Mouse (Mus musculus): ENCODE measurements around the gene Gm49425.
"Not testable (repeated sequence)": the region's sequence is repeated elsewhere in the genome, so short reads cannot be mapped to it uniquely, and the experiment has no call there.

The Gm49425 gene
- long read RNA-seq, experiment 1 = 0 reads
- long read RNA-seq, experiment 2 = 0 reads

DNA sequence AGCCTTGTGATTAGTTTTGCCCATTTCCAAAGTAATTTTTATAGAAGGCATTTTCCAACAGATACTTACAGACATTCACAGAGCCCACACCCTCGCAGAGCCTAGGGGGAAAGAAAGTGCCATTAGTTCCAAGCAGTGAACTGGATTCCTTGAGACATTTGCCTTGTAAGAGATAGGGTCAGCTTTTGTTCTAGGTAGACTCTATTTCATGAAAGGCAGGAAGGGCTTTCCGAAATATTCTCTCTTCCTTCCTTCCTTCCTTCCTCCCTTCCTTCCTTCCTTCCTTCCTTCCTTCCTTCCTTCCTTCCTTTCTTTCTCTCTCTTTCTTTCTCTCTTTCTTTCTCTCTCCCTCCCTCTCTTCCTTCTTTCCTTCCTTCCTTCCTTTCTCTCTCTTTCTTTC is at the start of gene Gm49425:
Gene Gm49425, minus strand, starts transcription at position 101 of the 400 bp plus-strand sequence.
- intact Hi-C loops (cut with DNase I) = not testable (repeated sequence)

DNA sequence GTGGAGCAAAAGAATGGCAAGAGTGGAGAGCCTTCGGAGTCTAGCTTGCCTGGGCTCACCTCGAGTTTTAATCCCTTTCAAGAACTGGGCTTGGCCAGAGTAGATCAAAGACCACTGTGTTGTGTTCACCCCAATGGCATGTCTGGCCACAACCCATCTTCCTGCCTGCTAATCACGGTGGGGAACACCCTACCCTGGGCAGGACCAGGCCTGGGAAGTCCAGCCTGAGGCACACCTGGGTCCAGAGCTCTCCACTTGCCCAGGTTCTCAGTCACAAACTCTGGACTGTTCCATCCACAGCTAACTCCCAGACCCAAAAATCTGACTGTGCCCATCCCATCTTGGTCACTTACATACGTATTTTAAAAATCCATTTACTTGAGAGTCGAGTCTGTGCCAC is 45.8 kb upstream of the Gm49425 start, which contains the start of gene Krt90:
Gene Krt90, minus strand, starts transcription at position 101 of the 400 bp plus-strand sequence.
- intact Hi-C loops (cut with DNase I) = no loop called here

DNA sequence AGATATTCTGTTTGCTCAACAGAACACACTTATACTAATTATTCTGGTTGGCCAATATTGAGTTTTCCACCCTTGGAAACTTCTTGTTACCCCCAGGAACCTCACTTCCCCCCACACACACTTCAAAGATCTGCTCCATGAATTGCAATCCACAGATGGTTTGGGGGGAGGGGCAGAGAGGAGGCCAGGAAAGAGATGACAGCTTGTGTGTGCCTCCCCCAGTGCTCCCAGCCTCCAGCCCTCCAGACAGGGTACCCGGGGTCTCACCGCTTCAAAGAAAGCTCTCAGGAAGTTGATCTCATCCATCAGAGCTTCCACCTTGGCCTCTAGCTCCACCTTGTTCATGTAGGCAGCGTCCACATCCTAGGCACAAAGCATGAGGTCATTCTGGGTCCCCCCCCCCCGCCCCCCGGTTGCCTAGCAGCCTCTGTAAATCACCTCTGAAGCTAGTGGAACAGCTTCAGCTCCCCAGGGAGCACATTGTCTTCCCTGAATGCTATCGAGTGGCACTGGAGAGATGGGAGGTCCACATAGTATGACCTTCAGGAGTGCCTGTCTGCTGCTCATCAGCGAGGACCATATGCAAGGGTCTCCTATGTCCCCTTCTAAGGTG is 41.1 kb upstream of the Gm49425 start:
- intact Hi-C loops (cut with DNase I) = no loop called here

DNA sequence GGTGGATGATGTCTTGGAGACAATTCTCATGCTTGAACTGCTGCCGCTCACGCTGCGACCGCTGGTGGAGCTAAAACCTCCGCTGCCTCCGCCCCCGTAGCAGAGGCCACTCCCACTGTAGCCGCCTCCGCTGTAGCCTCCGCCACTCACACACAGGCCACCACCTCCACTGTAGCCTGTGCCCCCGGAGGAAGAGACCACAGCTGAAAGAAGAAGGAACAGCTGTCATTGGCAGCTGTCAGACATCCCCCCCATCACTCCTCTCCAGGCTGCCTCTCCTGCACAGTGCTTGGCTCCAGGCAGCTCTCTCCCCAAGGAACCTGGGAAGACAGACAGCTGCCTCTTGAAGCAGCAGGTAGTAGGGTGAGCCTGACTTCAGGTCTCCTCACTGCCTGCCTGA is 36.1 kb upstream of the Gm49425 start:
- intact Hi-C loops (cut with DNase I) = no loop called here

DNA sequence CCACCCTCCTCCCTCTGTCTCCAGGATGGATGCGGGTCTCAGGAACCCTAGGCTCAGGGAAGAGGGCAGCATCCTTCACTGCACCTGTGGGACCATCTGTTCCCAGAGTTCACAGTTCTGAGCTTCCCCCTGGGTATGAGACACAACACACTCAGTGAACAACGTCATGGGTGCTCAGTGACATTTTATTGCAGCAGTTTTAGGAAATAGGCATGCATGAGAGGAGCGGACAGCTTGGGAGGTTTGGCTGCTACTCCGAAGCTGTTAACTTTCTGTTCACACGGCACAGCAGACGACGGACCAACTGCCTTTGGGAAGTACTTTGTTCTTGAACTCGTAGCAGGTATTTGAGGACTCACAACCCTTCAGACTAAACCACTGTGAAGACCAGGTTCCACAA is 35.1 kb upstream of the Gm49425 start:
- intact Hi-C loops (cut with DNase I) = no loop called here

DNA sequence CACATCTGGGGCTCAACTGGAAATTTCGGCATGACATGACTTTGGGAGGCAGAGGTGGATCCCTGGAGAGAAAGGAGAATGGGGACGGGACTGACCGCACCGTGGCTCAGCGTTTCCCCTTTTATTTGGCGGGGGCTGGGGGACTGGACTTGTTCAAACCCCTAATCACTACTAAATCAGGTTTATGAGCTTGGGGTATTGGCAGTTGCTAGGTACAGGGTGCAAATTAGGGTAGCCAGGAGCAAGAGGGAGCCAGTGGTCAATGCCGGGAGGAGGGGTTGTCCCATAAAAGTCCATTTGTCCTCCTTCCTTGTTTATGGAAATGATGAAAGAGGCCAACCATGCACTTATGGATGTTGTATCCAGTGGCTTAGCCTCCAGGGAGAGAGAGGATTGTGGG is 33.5 kb upstream of the Gm49425 start, which contains the start of gene Krt82:
Gene Krt82, minus strand, starts transcription at position 101 of the 400 bp plus-strand sequence.
- intact Hi-C loops (cut with DNase I) = no loop called here

DNA sequence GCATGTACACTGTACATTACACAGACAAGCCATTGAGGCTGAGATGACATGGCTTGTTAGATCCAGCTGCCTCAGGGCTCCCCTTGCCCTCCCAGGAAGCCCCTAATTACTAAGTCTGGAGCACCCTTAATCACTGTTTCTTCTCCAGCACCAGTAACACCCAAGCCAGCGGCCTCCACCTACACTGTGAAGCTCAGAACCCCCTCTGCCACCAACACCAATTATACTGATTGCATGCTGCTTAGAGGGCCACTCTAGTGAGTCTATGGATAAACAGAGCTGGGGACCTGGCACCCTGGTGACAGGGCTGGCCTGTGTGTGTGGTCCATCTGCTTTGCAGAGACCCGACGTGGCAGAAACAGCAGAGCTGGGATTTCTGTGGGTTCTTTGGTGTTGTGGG is 27.4 kb upstream of the Gm49425 start:
- intact Hi-C loops (cut with DNase I) = no loop called here

DNA sequence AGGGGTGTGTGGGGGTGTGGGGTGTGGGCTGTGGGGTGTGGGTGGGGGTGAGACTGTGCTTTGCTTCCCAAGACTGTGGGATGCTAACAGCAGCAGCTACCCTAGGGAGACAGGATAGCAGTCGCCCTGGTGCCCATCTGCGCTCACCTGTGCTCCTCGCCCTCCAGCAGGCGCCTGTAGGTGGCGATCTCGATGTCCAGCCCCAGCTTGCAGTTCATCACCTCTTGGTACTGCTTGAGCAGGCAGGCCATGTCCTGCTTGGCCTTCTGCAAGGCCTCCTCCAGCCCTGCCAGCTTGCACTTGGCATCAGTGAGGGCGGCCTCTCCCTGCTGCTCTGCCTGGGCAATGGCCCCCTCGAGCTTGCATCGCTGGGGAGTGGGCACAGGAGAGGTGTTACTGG is 25.5 kb upstream of the Gm49425 start:
- intact Hi-C loops (cut with DNase I) = no loop called here

DNA sequence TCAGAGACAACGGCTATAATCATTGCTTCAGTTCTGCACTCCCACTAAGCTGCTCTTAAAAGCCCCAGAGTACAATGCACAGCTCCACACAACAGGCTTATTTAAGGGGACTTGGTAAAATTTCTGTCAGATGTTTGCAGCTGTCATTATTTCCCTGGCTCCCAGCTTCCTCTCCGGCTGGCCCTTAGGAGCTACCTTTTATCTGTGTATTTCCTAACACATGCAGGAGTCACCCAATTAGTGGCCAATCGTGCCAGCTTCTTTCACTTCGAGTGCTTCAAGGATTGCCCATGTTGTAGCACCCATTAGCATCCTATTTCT is 21.5 kb upstream of the Gm49425 start:
- intact Hi-C loops (cut with DNase I) = no loop called here

DNA sequence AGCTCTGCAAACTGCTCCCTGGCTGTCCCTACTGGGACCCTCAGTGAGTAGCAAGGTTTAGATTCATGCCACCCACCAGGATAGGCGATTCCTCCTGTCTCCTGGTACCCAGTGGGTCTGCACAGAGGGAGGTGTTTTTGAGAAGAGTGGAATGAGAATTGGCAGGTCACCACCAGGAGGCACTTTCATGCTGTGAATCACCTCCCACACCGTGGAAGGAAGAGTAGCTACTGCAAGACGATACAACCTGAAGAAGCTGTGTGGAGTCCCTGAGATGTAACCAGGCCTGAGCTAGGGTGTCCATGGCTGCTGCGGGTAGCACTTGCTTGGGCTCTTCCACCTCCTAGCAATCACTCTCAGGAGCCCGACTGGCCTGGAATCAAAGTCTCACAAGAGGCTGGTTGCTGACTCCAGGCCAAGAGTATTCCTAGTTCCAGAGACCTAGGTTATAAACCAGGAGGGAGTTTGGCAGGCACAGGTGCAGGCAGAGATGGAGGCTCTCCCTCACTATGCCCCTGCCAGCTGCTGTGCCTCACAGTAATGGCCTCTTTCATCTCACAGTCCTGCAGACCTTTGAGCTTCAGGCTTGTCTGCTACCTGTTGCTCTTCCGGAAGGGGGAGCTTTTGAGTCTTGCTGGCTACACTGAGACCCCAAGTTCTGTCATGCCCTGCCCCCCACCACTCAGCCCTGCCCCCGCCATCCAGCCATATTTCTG is 21.0 kb upstream of the Gm49425 start:
- intact Hi-C loops (cut with DNase I) = no loop called here

DNA sequence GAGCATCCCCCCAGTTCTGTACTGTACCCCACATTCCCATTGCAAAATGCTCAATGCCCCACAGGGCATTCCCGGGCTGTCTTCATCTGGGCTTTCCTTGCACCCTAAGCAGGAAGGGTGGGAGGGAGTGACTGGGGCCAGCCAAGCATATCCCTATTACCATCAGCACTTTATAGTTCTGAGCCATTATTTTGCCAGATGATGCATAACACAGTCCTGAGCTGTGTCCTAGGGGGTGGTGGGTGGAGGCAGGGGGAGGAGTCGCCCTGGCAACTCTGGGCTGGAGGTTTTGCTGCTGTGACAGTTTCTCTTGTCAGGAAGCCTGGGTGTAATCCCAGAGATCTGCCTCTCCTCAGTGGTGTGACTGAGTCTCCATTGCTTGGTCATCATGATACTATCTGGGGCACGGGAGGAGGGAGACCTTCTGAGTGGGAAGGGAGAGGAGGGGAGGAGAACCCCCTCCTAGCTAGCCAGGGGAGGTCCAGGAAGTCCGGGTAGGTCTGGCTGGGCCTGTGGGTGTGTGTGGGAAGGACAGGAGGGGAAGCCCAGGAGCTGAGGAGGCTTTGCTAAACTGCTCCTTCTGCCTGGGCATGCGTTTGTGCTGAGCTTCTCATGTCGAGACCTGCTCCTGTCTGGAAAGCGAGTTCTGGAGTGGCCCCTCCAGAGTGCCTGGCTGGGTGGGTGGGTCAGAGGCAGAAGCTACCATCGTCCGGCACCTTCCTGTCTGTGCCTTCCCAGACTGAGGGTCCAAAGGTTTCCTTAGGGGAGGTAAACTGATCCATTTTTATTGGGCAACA is 19.2 kb upstream of the Gm49425 start:
- intact Hi-C loops (cut with DNase I) = no loop called here

DNA sequence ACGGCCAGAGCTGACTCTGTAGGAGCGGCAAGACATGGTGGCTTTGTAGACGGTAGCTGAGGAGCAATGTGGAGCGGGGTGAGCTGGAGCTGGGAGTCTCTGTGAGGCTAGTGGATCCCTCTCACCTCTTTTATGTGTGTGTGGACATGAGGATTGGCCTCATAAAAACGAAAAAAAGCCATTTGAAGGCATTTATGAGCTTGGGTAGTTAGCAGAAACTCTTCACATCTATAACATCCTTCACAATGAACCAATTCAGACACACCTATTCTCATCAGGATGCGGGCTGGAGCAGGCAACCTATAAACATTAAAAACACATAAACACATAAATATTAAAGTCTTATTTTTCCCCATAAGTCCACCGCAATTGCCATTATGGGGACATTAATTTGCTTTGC is 15.7 kb upstream of the Gm49425 start, which contains the start of gene Krt84:
Gene Krt84, minus strand, starts transcription at position 101 of the 400 bp plus-strand sequence.
- intact Hi-C loops (cut with DNase I) = no loop called here

DNA sequence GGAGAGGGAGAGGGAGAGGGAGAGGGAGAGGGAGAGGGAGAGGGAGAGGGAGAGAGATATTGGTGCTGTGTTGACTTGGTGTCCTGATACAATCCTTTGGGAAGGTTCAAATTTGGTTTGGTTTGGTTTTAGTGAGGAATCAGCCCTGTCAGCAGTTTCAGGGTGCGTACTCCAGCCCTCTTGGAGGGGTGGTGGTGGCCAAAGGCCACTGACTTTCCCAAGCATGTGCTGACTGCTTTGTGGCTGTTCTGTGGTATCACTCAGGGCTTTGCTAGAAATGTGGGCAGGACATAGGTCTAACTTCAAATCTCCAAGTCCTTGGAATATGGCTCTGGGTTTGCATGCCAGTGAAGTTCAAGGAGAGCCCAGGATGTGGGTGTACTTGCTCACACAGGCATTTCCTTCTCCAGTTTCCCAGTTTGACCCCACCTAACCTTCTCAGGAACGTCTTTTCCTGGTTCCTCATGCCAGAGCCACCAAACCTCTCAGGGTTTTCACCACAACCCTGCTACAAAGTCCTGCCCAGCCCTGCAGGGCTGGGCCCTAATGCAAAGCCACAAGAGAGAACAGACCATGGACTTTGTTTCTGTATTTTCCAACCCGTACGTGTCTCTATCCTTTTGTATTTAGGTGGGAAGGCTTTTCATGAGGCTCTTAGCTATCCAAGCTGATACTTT is 5.6 kb upstream of the Gm49425 start:
- intact Hi-C loops (cut with DNase I) = loop anchor here (5.0 kb wide), 3 partner anchors 250 to 540 kb away; no protein-coding TSS in a partner anchor

DNA sequence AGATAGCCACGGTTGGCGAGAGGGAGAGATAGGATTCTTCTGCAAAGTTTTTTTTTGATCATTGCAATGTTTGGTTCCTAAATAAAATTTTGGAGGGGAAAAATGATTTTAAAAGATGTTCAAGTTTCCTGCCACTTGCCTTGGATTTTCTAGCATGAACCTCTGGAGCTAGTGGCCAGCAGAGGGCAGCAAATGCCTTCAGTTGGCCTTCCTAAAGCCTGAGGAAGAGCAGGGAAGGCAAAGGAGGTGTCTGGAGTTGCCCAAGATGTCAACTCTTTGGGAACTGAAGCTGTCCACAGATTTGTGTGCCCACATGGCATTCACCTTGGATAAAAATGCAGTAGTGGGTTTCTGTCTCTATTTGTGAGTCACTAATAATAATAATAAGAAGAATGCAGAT is 2.7 kb upstream of the Gm49425 start:
- intact Hi-C loops (cut with DNase I) = loop anchor here (1.0 to 5.0 kb wide), 4 partner anchors 253 to 543 kb away; no protein-coding TSS in a partner anchor

DNA sequence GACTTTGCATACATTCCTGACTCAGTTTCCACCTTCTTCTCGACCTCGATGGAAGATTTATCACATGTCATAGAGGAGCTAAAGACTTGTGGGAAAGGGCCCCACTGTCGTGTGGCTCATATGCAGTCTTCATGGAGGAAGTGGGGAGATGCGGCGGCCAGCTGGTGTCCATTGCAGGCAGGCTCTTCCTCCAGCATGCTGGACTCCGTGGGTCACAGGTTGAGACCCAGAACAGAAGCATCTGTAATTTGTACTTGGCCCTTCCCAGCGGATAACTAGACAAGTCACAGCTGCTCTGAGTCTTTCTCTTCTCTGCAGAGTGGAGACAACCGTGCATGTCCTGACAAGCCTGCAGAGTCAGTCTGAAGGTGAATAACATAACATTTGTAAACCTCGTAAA is 8.8 kb downstream of the Gm49425 start:
- intact Hi-C loops (cut with DNase I) = no loop called here

DNA sequence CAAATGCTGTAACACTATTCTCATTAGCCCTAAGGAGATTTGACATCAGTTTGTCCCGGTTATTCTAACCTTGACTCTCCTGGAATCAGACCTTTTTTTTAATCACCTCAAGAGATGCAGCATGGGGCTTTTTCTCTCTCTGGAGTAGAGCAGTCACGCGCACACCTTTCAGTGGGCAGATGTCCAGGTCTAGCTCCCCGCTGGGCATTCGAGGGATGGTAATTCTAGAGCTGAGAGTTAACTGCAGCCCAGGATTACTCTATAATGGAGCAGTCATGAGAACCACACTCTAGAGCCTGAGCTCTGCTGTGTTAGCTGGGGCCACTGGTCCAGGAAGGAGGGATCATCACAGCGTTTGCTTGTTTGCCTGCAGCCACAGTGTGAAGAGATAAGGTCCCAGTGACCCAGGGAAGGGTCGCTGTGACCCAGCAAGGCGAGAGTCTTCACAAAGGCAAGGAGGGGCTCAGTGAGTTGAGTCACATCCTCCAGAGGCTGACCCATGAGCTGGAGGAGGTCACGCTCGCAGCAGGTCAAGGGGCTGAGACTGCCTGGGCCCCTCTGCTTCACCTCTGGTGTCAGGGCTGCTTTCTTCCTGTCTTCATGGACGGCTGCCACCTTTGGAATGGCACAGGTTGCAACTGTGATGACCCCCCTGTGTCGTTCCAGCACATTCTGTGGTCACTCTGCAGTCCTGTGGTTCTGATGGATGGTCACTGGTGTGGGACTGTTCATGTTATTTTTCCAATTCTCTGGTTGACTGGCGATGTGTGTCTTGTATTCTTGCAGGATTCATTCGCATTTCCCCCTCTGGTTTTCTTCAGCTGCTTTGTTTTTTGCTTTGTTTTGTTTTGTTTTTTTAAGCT is 9.9 kb downstream of the Gm49425 start:
- intact Hi-C loops (cut with DNase I) = no loop called here

DNA sequence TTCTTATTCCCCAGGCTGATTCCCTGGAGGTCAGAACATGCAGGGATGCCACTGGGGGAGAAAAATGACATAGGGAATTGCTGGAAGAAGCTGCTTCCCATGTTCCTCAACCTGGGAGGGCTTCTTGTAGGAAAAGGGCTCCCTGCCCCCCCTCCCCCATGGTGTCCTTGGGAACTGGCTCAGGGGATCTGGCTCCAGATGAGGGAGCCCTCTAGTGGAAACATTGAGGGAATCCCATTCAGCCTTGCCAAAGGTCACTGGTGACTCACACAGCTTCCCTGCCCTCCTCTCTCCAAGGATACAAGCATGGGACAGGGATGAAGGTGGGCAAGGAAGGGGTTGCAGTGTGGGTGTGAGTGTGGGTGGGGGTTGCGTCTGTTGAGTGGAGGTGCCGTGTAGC is 19.9 kb downstream of the Gm49425 start:
- intact Hi-C loops (cut with DNase I) = loop anchor here (5.0 kb wide), 1 partner anchor 155 kb away; no protein-coding TSS in a partner anchor

DNA sequence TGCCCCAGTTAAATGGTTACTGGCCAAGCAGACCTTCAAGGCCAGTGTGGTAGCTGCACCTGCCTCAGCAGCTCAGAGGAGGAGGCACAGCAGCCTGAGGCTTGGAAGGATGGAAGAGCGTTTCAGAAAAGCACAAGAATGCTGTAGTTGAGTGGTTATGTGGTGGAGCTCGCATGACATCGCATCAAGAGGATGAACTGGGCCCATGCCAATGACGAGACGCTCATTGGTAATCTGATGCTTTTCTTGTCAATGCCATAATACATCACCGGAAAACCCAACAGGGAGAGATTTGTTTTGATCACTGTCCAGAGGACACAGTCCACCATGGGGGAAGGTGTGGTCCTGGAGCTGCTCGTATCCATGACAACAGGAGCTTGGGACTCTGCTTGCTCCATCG is 21.8 kb downstream of the Gm49425 start:
- intact Hi-C loops (cut with DNase I) = loop anchor here (5.0 kb wide), 1 partner anchor 153 kb away; no protein-coding TSS in a partner anchor

DNA sequence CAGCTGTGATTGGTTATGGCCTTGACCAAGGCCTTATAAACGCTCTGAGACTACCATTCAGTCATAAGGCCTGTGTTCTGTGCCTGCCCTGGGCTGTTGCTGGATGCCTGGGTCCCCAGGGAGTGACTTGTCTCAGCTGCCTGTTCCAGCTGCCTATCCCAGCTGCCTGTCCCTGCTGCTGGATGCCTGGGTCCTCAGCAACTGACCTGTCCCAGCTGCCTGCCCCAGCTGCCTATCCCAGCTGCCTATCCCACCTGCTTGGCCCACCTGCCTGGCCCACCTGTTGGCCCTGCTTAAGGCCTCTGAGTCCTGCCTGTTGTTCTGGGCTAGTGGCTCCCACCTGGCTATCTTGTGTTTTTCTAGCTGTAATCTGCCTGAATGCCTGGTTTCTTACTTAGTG is 22.9 kb downstream of the Gm49425 start:
- intact Hi-C loops (cut with DNase I) = no loop called here

DNA sequence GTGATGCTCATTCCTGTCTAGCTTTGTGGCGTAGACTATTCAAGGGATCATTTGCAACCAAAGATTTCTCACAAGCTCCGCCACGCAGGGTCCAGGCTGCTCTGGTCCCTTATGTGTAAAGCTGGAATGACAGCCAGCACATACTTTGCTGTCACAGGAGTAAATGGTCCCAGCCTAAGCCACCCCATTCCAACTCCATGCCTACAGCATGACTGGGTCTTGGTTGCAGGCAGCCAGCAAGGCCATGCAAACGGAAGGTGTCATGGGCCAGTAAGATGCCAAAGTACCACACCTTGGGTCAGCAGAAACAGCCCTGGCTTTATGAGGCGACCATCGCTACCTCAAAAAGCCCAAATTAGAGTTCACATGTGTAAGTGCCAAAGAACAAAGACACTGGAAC is 23.3 kb downstream of the Gm49425 start:
- intact Hi-C loops (cut with DNase I) = no loop called here

All from adrenal gland (tissue).